Mouse (Mus musculus) ES-E14 (cell line): Measurements from ENCODE around the gene Als2cr12.

Experiments
- MAFK ChIP-seq: IDR thresholded peaks from 2 replicates; pipeline ENCODE4 v1.6.1; 2014; ENCODE audit warnings: mild to moderate bottlenecking, low read depth, low read length, inconsistent platforms; ENCODE audit not compliant: insufficient read depth
- ZC3H11A ChIP-seq: IDR thresholded peaks from 2 replicates; pipeline ENCODE4 v1.6.1; 2012; ENCODE audit warnings: low read depth, mild to moderate bottlenecking, inconsistent platforms, low read length, borderline replicate concordance

- no peak for TF ChIP-seq MAFK
- no peak for TF ChIP-seq ZC3H11A
These were observed 77.0 kb downstream of the Als2cr12 start for GRCm38 (mm10) chr1:58618766-58619165.
